Mouse (Mus musculus) forebrain, embryonic 15.5 days (tissue): ENCODE measurements at regions not wholly inside any gene's neighbourhood (a gene's known extent, or its start where the extent isn't known, plus 50 kb on each side); places are given as distances from the start of the nearest gene placed in this dataset.

Experiments used
- ATAC-seq: fragments of 200-750 bp; cut with Nextera tagmentation; replicated peaks from 2 replicates; pipeline ENCODE4 v1.8.0; 2017; ENCODE audit warnings: mild to moderate bottlenecking, moderate TSS enrichment, moderate library complexity
- H3K27ac ChIP-seq: fragments of 300-500 bp; sonication (generic); replicated peaks from 2 replicates; pipeline ENCODE4 v1.5.1; 2015; ENCODE audit warnings: mild to moderate bottlenecking, inconsistent platforms
- H3K27me3 ChIP-seq: fragments of 300-500 bp; sonication (generic); 2 replicates; pipeline ENCODE4 v1.6.1; 2015; ENCODE audit warnings: inconsistent platforms
- H3K36me3 ChIP-seq: fragments of 300-500 bp; sonication (generic); 2 replicates; pipeline ENCODE4 v1.6.1; 2015; ENCODE audit warnings: mild to moderate bottlenecking, inconsistent platforms
- H3K4me1 ChIP-seq: fragments of 300-500 bp; sonication (generic); 2 replicates; pipeline ENCODE4 v1.6.1; 2015; ENCODE audit warnings: inconsistent platforms
- H3K4me2 ChIP-seq: fragments of 300-500 bp; sonication (generic); replicated peaks from 2 replicates; pipeline ENCODE4 v1.6.1; 2015; ENCODE audit warnings: mild to moderate bottlenecking, inconsistent platforms
- H3K4me3 ChIP-seq: fragments of 300-500 bp; sonication (generic); 2 replicates; pipeline ENCODE4 v1.5.1; 2015; ENCODE audit warnings: mild to moderate bottlenecking, inconsistent platforms
- H3K9ac ChIP-seq: fragments of 300-500 bp; sonication (generic); replicated peaks from 2 replicates; pipeline ENCODE4 v1.6.1; 2015; ENCODE audit warnings: mild to moderate bottlenecking, inconsistent platforms
- H3K9me3 ChIP-seq: fragments of 300-500 bp; sonication (generic); 2 replicates; pipeline ENCODE4 v1.6.1; 2016; ENCODE audit warnings: inconsistent platforms
- WGBS: fragments of 180-500 bp; shearing (Covaris S2); methylation state at CpG from one replicate; pipeline ENCODE4 v1.1.7; 2015; ENCODE audit warnings: mixed read lengths; 5-methylcytosine and 5-hydroxymethylcytosine counted together

DNA sequence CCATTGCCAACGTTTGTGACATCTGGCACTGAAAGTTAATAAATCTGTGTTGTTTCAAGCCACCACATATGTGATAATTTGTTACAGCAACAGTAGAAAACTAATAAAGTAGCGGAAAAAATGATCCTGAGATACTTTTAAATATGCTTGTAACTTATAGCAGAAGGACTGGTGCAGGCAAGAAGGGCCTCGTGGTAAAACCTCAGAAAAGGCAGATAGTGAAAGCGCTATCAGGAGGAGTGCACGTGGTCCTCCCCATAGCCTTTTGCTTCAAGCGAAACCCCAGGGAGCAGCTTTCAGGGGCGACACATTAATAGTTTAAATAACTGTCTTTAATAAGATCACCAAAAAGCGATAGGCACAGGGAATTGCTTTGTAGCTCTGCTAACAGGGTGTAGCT, 217.9 kb upstream of the Veph1 start:
- H3K9ac ChIP-seq: no peak overlapping the region
- H3K4me2 ChIP-seq: no peak overlapping the region
- no peaks in the 10 kb centered on the region for H3K36me3 ChIP-seq
- no peaks in the 10 kb centered on the region for H3K27me3 ChIP-seq
- WGBS: 89% methylated on average over 8 of the region's 8 CpGs
- H3K4me1 ChIP-seq: no peaks in the 10 kb centered on the region
- no peak for ATAC-seq
- H3K4me3 ChIP-seq: no peak overlapping the region
- H3K9me3 ChIP-seq: no peaks in the 10 kb centered on the region
- H3K27ac ChIP-seq: no peak overlapping the region

DNA sequence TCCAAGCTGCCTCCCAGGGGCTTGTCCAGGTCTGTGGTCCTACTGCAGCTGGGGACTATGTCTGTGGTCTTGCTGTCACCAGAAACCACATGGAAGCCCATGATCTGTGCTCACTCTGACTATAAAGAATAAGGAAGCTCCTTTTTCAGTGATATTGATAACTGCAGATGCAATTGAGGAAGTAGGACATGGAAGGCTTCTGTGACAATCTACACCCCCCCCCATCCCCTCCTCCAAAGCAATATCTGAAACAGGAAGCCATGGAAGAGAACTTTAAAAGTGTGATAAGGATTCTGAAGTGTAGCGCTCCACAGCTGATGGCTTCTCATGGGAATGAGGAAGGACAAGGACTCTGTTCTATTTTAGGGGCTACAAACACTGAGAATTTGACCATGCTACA, 215.8 kb upstream of the Veph1 start:
- no peaks in the 10 kb centered on the region for H3K36me3 ChIP-seq
- 100% methylated on average over 1 of the region's 1 CpGs for WGBS
- H3K4me1 ChIP-seq: no peaks in the 10 kb centered on the region
- no peak overlapping the region for H3K4me3 ChIP-seq
- no peaks in the 10 kb centered on the region for H3K9me3 ChIP-seq
- no peak for ATAC-seq
- H3K27ac ChIP-seq: no peak overlapping the region
- H3K4me2 ChIP-seq: no peak overlapping the region
- H3K9ac ChIP-seq: no peak overlapping the region
- H3K27me3 ChIP-seq: no peaks in the 10 kb centered on the region

DNA sequence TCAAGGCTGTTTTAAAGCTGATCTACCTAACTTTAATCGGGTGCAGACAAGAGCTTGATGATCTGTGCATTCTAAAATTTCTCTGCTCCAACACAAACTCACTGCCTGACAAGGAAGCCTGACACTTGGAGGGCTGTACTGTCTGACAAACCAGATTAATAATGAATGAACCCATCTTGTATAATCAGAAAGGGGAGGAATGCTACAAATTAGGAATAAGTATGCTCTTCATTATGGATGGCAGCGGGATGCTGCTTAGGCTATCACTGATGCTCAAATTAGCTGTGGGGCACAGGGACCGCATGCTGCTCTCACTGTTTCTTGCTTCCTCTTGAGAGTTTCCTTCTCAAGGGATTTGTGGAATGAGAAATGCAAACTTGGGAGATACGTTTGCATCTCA, 213.8 kb upstream of the Veph1 start:
- H3K27me3 ChIP-seq: no peaks in the 10 kb centered on the region
- H3K36me3 ChIP-seq: no peaks in the 10 kb centered on the region
- H3K9me3 ChIP-seq: no peaks in the 10 kb centered on the region
- H3K9ac ChIP-seq: no peak overlapping the region
- 0 out of 2 replicates have a peak, but pooled peaks cover 4% of the 10 kb centered on the region for H3K4me1 ChIP-seq
- no peak for ATAC-seq
- H3K4me2 ChIP-seq: no peak overlapping the region
- 71% methylated on average over 4 of the region's 4 CpGs for WGBS
- no peak overlapping the region for H3K27ac ChIP-seq
- no peak overlapping the region for H3K4me3 ChIP-seq

DNA sequence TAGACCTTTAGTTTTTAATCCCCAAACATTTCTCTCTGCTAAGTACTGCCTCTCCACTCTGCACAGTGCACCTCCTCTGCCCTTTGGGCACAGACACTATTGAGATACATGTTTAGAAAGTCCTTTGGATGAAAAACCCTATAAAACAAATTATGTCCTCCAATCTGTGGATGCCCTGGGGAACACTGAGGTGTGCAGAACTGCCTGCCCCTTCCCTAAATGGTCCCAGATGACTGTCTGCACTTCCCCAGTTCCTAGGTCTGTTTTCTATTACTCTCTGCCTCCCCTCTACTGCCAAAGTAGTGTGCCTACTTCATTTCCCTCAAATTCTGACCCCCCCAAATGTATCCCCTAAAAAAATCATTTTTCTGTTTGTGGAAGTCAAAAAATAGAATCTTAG, 209.5 kb upstream of the Veph1 start:
- Histone ChIP-seq H3K4me2 (no peak overlapping the region), H3K9me3 (no peaks in the 10 kb centered on the region), H3K4me3 (no peak overlapping the region), H3K36me3 (no peaks in the 10 kb centered on the region), H3K9ac (no peak overlapping the region), H3K4me1 (0 out of 2 replicates have a peak, but pooled peaks cover 11% of the 10 kb centered on the region), H3K27me3 (no peaks in the 10 kb centered on the region), H3K27ac (no peak overlapping the region)
- ATAC-seq: no peak

DNA sequence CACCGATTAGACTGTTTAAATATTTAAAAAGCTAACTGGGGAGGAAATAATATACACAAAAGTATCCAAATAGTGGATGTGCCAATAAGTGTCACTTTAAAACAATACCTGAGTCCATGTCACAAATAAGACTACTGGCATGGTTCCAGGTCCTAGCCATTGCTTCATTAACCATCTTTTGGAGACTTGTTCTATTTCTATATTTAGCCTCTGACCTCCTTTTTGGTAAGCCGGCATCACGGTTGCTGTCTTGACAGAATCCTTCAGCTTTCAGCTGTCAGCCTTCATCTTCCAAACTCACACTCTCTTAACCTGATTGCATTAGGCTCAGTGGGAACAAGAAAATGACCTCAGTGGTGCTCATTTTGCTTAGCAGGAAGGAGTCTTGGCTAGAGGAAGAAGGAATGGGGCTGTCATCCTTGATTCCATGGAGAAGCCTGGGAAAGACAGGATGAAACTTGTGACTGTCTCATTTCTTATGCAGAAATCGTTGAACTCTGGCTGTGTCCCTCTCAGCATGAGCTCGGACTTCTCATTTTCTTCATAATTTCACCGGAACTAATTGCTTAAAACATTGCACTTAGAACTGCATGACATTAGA, 208.9 kb upstream of the Veph1 start:
- WGBS: 35% methylated on average over 6 of the region's 6 CpGs
- Histone ChIP-seq H3K4me2 (no peak overlapping the region), H3K4me1 (0 out of 2 replicates have a peak, but pooled peaks cover 11% of the 10 kb centered on the region), H3K36me3 (no peaks in the 10 kb centered on the region), H3K9ac (no peak overlapping the region), H3K27me3 (no peaks in the 10 kb centered on the region), H3K9me3 (no peaks in the 10 kb centered on the region), H3K4me3 (no peak overlapping the region), H3K27ac (no peak overlapping the region)
- no peak for ATAC-seq

DNA sequence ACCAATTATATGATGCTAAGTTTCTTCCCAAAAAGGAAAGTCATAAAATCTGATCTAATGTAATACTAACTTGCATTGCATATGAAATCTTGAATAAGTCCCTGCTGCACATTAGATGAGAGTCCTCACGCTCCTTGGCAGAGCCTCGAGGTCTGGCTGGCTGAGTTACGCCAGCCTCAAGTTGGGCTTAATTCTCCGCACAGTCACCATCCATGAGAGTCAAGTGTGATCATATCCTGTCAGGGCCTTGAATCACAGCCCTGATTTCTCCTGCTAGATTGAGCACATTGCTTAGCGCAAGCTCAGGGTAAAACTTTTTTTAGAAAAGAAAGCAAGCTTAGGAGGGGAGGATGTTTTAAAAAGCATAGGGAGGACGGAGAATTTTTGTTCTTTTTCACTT, 208.1 kb upstream of the Veph1 start:
- ATAC-seq: no peak
- WGBS: 54% methylated on average over 6 of the region's 6 CpGs
- H3K4me2 ChIP-seq: no peak overlapping the region
- 0 out of 2 replicates have a peak, but pooled peaks cover 11% of the 10 kb centered on the region for H3K4me1 ChIP-seq
- H3K9ac ChIP-seq: no peak overlapping the region
- H3K27me3 ChIP-seq: no peaks in the 10 kb centered on the region
- H3K27ac ChIP-seq: no peak overlapping the region
- H3K9me3 ChIP-seq: no peaks in the 10 kb centered on the region
- no peaks in the 10 kb centered on the region for H3K36me3 ChIP-seq
- H3K4me3 ChIP-seq: no peak overlapping the region

DNA sequence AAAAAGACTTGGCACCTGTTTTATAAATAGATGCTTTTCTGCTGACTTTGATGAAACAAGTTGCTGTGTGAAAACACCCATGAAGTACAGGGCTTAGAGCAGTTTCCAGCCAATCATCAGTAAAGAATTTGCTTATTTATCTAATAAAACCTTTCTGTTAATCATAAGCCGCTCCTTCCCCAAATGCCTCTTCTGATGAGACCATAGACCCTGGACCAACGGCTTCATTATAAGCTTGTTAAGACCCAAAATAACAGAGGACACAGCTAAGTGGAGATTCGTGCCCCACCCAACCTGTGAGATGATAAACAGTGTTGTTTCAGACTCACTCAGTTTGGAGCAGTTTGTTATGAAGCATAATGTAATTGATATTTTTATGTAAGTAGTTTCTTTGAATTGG, 207.0 kb upstream of the Veph1 start:
- H3K4me2 ChIP-seq: no peak overlapping the region
- H3K27me3 ChIP-seq: no peaks in the 10 kb centered on the region
- H3K36me3 ChIP-seq: no peaks in the 10 kb centered on the region
- no peak overlapping the region for H3K4me3 ChIP-seq
- H3K27ac ChIP-seq: no peak overlapping the region
- no peak overlapping the region for H3K9ac ChIP-seq
- H3K9me3 ChIP-seq: no peaks in the 10 kb centered on the region
- 89% methylated on average over 3 of the region's 3 CpGs for WGBS
- H3K4me1 ChIP-seq: 0 out of 2 replicates have a peak, but pooled peaks cover 11% of the 10 kb centered on the region
- no peak for ATAC-seq

DNA sequence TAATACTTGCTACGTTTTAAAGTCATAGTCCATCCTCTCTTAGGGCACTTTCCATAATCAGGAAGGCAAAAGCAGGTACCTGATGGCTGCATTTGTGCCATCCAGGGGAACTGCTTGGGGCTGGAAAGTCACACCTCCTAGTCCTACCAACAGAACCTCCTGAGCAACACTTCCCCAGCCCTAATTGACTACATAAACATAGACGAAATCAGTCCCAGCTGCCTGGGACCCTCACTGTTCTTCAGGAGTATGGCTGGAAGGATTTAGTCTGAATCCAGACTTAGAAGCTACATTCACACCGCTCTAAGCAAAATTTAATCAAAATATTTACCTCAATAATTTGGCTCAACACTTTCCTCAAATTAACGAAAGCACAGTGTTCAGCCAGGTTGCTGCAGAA, 205.2 kb upstream of the Veph1 start:
- Histone ChIP-seq H3K27ac (no peak overlapping the region), H3K27me3 (no peaks in the 10 kb centered on the region), H3K9ac (no peak overlapping the region), H3K4me2 (no peak overlapping the region), H3K4me1 (0 out of 2 replicates have a peak, but pooled peaks cover 11% of the 10 kb centered on the region), H3K9me3 (no peaks in the 10 kb centered on the region), H3K4me3 (no peak overlapping the region), H3K36me3 (no peaks in the 10 kb centered on the region)
- no peak for ATAC-seq
- 62% methylated on average over 4 of the region's 4 CpGs for WGBS

DNA sequence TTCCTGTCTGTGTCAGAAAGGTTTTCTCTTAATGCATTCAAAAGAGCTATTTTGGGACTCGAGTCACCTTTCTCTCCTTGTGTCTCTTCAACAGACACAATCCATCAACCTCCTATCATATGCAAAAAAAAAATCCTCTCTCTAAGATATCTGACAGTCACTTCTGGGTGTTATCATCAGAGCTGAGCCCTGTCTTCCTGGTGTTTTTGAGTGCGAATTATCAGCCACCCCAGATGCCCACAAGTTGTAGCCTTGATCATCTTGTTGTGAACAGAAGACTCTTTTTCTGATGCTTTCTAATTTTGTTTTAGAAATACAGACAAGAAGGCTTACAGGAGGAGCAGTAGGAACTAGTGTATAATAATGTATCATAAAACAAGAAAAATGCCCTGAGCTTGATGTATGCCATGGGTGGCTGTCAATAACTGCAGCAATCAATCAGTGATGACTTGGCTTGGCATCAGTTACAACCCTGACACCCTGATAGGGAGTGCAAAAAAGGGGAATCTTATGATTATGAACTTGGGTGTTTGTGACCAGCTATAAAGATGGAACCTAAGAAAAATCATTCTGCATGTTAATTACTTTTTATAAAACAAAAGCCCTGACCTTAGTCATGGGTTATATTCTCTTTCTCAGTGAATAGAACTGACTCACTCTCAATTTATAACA, 197.9 kb upstream of the Veph1 start:
- 82% methylated on average over 2 of the region's 2 CpGs for WGBS
- H3K9me3 ChIP-seq: no peaks in the 10 kb centered on the region
- no peak for ATAC-seq
- H3K4me3 ChIP-seq: no peak overlapping the region
- 0 out of 2 replicates have a peak, but pooled peaks cover 4% of the 10 kb centered on the region for H3K27me3 ChIP-seq
- no peak overlapping the region for H3K27ac ChIP-seq
- no peak overlapping the region for H3K9ac ChIP-seq
- H3K36me3 ChIP-seq: no peaks in the 10 kb centered on the region
- no peaks in the 10 kb centered on the region for H3K4me1 ChIP-seq
- no peak overlapping the region for H3K4me2 ChIP-seq

DNA sequence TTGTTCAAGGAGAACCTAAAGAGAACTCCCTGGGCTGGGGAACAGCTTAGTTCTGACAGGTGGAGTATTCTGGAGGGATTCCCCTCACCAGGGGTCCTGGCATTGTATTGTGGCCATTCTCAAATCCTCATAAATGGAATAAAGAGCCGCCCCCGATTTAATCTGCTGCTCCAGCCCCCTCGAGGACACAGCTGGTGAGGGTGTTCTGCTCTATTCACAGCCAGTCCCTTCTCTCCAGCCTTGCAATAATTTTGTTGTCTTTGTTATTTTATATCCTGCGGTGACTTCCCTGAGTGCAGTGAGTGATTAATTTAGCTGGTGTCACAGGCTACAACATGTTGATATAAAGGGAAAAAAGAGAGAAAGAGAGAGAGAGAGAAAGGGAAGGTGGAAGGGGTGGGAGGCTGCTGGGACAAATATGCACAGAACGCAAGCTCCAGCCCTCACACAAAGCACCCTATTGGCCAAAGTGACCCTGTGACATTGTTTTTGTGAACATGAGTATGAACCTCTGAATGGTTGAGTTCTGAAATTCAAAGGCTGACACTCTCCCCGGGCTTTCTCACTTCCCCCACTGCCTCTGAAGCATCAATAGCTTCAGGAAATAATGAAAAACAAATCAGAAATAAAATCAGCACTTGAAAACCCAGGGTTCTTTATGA, 194.2 kb upstream of the Veph1 start:
- H3K4me3 ChIP-seq: no peak overlapping the region
- H3K9me3 ChIP-seq: no peaks in the 10 kb centered on the region
- 0 out of 2 replicates have a peak, but pooled peaks cover 4% of the 10 kb centered on the region for H3K4me1 ChIP-seq
- H3K9ac ChIP-seq: no peak overlapping the region
- H3K27ac ChIP-seq: no peak overlapping the region
- H3K36me3 ChIP-seq: no peaks in the 10 kb centered on the region
- 3% methylated on average over 6 of the region's 6 CpGs for WGBS
- no peak overlapping the region for H3K4me2 ChIP-seq
- H3K27me3 ChIP-seq: peaks cover 7% of the 10 kb centered on the region; the same call in 1 of the 2 replicates
- no peak for ATAC-seq

DNA sequence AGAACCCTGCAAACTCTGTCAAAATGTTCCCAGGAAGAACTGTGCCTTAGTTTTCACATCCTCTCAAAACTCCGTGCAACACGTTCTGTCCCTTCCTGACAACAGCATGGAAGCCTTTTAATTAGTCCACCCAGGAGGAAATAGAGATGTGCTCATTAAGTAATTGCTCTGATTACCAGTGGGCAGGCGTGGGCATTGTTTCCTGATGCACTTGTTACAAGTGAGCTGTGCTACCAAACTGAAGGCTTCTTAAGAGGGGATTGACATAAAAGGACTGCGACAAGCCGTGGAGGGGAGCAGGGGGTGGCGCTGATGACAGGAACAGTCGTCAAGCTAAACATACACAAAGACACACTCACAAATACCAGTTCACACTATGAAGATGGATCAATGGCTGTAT, 192.1 kb upstream of the Veph1 start:
- ATAC-seq: no peak

DNA sequence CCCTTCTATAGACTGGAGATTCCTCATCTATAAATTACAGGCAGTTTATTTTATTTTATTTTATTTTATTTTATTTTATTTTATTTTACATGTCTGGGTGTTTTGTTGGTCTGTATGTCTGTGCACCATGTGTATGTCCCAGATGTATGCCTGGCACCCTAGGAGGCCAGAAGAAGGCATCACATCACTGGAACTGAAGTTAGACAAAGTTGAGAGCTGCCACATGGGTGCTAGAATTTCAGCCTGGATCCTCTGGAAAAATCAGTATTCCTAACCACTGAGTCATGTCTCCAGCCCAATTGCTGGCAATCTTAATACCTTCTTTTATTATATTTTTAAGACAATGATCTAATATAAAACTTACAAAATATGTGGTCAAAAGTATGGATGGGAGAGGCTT, 190.0 kb upstream of the Veph1 start:
- Histone ChIP-seq H3K9ac (no peak overlapping the region), H3K4me3 (no peak overlapping the region)
- ATAC-seq: no peak

More for the DNA sequence above, 192.1 kb upstream of the Veph1 start:
- 0 out of 2 replicates have a peak, but pooled peaks cover 4% of the 10 kb centered on the region for H3K4me1 ChIP-seq
- no peak overlapping the region for H3K27ac ChIP-seq
- H3K4me2 ChIP-seq: no peak overlapping the region
- peaks cover 7% of the 10 kb centered on the region; the same call in 1 of the 2 replicates for H3K27me3 ChIP-seq
- no peaks in the 10 kb centered on the region for H3K9me3 ChIP-seq
- no peaks in the 10 kb centered on the region for H3K36me3 ChIP-seq
- H3K4me3 ChIP-seq: no peak overlapping the region
- 8% methylated on average over 7 of the region's 7 CpGs for WGBS
- H3K9ac ChIP-seq: no peak overlapping the region

More for the DNA sequence above, 190.0 kb upstream of the Veph1 start:
- Histone ChIP-seq H3K27me3 (peaks cover 7% of the 10 kb centered on the region; the same call in 1 of the 2 replicates), H3K9me3 (no peaks in the 10 kb centered on the region), H3K27ac (no peak overlapping the region), H3K36me3 (no peaks in the 10 kb centered on the region), H3K4me2 (no peak overlapping the region), H3K4me1 (0 out of 2 replicates have a peak, but pooled peaks cover 4% of the 10 kb centered on the region)
